Mouse (Mus musculus) hindbrain, embryonic 15.5 days (tissue): ENCODE measurements around the gene Chd8. TPM values are rescaled to one million over a fixed set of nuclear protein-coding genes. Genes with fewer than 3 reads are reported as not detected.

Experiments used
- ATAC-seq: fragments of 200-750 bp; cut with Nextera tagmentation; 2 replicates; pipeline ENCODE4 v1.8.0; 2017; ENCODE audit warnings: low read depth, moderate number of reproducible peaks, moderate TSS enrichment; ENCODE audit not compliant: low FRiP score
- H3K27ac ChIP-seq: fragments of 300-500 bp; sonication (generic); replicated peaks from 2 replicates; pipeline ENCODE4 v1.5.1; 2015; ENCODE audit warnings: mild to moderate bottlenecking, inconsistent platforms
- H3K27me3 ChIP-seq: fragments of 300-500 bp; sonication (generic); 2 replicates; pipeline ENCODE4 v1.6.1; 2015; ENCODE audit warnings: control low read depth, inconsistent platforms
- H3K36me3 ChIP-seq: fragments of 300-500 bp; sonication (generic); 2 replicates; pipeline ENCODE4 v1.6.1; 2015; ENCODE audit warnings: control low read depth, inconsistent platforms
- H3K4me1 ChIP-seq: fragments of 300-500 bp; sonication (generic); replicated peaks from 2 replicates; pipeline ENCODE4 v1.6.1; 2015; ENCODE audit warnings: control low read depth, inconsistent platforms
- H3K4me2 ChIP-seq: fragments of 300-500 bp; sonication (generic); 2 replicates; pipeline ENCODE4 v1.6.1; 2015; ENCODE audit warnings: moderate library complexity, mild to moderate bottlenecking, inconsistent platforms
- H3K4me3 ChIP-seq: fragments of 300-500 bp; sonication (generic); 2 replicates; pipeline ENCODE4 v1.5.1; 2015; ENCODE audit warnings: mild to moderate bottlenecking, inconsistent platforms
- H3K9ac ChIP-seq: fragments of 300-500 bp; sonication (generic); 2 replicates; pipeline ENCODE4 v1.6.1; 2015; ENCODE audit warnings: inconsistent platforms
- H3K9me3 ChIP-seq: fragments of 300-500 bp; sonication (generic); 2 replicates; pipeline ENCODE4 v1.6.1; 2016; ENCODE audit warnings: control low read depth, inconsistent platforms
- WGBS: fragments of 180-500 bp; shearing (Covaris S2); methylation state at CpG from one replicate; pipeline ENCODE4 v1.1.7; 2015; 5-methylcytosine and 5-hydroxymethylcytosine counted together
- polyA plus RNA-seq: library from polyadenylated mRNA; unstranded; fragments of >200 nt; fragmentation: Nextera tagmentation; extraction: Ambion mirVana; gene quantifications from 2 replicates; pipeline ENCODE4 v1.2.1, GENCODE M21; 2015

Gene Chd8
- polyA plus RNA-seq, 1 experiment from 2014 or later = 38.7 TPM

- no peak; the same call in none of the 2 replicates for ATAC-seq
- WGBS = under 1% methylated on average over 54 of the region's 59 CpGs
- Histone ChIP-seq H3K4me1 (peaks cover 28% of the 10 kb centered on the region), H3K27me3 (no peaks in the 10 kb centered on the region), H3K36me3 (peaks cover 24% of the 10 kb centered on the region), H3K4me3 (peak overlapping the region; percentile 83), H3K9ac (peak overlapping the region; percentile 92), H3K9me3 (no peaks in the 10 kb centered on the region), H3K27ac (peak overlapping the region; percentile 95), H3K4me2 (peak overlapping the region; percentile 71)
Measured at GRCm38 (mm10) chr14:52196230-52197155, 61.1 kb downstream of the Chd8 start.

DNA sequence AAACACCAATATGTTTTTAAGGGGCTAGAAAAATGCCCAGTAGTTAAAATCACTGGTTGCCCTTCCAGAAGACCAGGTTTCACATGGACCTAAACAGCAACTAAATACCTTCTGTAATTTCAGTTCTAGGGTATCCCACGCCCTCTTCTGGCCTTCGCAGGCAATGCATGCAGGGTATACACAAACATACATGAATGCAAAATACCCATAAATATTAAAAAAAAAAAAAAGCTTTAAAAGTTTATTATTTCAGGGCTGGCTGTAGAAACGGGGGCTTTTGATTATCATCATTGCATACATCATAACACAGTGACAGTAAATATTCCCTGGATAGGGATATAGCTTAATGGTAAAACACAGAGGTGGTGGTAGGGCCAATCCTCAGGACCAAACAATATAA lies 61.9 kb downstream of the Chd8 start:
- Histone ChIP-seq H3K27me3 (no peaks in the 10 kb centered on the region), H3K36me3 (peaks cover 17% of the 10 kb centered on the region), H3K4me1 (peaks cover 28% of the 10 kb centered on the region), H3K27ac (no peak overlapping the region), H3K4me3 (peak overlapping the region; percentile 83), H3K4me2 (peak overlapping the region; percentile 71), H3K9me3 (no peaks in the 10 kb centered on the region), H3K9ac (no peak overlapping the region)
- 4% methylated on average over 3 of the region's 3 CpGs for WGBS
- ATAC-seq = no peak

- Histone ChIP-seq H3K4me1 (peaks cover 15% of the 10 kb centered on the region), H3K4me3 (no peak overlapping the region), H3K9me3 (no peaks in the 10 kb centered on the region), H3K9ac (no peak overlapping the region), H3K27ac (no peak overlapping the region), H3K4me2 (no peak overlapping the region), H3K36me3 (no peaks in the 10 kb centered on the region), H3K27me3 (no peaks in the 10 kb centered on the region)
- no peak for ATAC-seq
Measured at GRCm38 (mm10) chr14:52190740-52191359, 66.7 kb downstream of the Chd8 start.

DNA sequence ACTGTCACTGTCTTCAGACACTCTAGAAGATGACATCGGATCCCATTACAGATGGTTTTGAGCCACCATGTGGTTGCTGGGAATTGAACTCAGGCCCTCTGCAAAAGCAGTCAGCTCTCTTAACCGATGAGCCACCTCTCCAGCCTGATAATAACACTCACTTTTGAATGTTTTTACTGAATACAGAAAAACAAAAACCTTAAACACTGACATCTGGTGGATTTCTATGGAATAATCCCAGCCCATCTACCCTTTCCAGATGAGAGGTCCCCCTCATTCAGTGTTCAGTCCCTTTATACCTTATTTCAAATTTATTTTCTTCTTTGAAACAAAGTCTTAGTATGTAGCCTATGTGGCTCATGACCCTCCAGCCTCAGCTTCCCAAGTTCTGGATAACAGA lies 68.1 kb downstream of the Chd8 start:
- 73% methylated on average over 2 of the region's 2 CpGs for WGBS
- no peak for ATAC-seq

GRCm38 (mm10) chr14:52188788-52189187 lies 68.8 kb downstream of the Chd8 start:
- no peaks in the 10 kb centered on the region for H3K4me1 ChIP-seq
- no peak for ATAC-seq

More for the DNA sequence above, 68.1 kb downstream of the Chd8 start:
- no peaks in the 10 kb centered on the region for H3K9me3 ChIP-seq
- H3K27me3 ChIP-seq = no peaks in the 10 kb centered on the region
- no peaks in the 10 kb centered on the region for H3K36me3 ChIP-seq
- H3K9ac ChIP-seq = no peak overlapping the region
- H3K27ac ChIP-seq = no peak overlapping the region
- no peak overlapping the region for H3K4me3 ChIP-seq
- no peak overlapping the region for H3K4me2 ChIP-seq
- H3K4me1 ChIP-seq = 0 out of 2 replicates have a peak, but pooled peaks cover 4% of the 10 kb centered on the region

GRCm38 (mm10) chr14:52166571-52166970 lies 91.0 kb downstream of the Chd8 start:
- WGBS = 88% methylated on average over 2 of the region's 2 CpGs
- Histone ChIP-seq H3K27ac (no peak overlapping the region), H3K4me1 (no peaks in the 10 kb centered on the region), H3K27me3 (no peaks in the 10 kb centered on the region), H3K9me3 (no peaks in the 10 kb centered on the region), H3K4me3 (no peak overlapping the region), H3K4me2 (no peak overlapping the region), H3K9ac (no peak overlapping the region), H3K36me3 (peaks cover 71% of the 10 kb centered on the region)
- ATAC-seq = no peak

More at GRCm38 (mm10) chr14:52188788-52189187, 68.8 kb downstream of the Chd8 start:
- Histone ChIP-seq H3K27me3 (no peaks in the 10 kb centered on the region), H3K9me3 (no peaks in the 10 kb centered on the region), H3K4me3 (no peak overlapping the region), H3K9ac (no peak overlapping the region), H3K4me2 (no peak overlapping the region), H3K27ac (no peak overlapping the region), H3K36me3 (no peaks in the 10 kb centered on the region)
- 89% methylated on average over 1 of the region's 1 CpGs for WGBS

DNA sequence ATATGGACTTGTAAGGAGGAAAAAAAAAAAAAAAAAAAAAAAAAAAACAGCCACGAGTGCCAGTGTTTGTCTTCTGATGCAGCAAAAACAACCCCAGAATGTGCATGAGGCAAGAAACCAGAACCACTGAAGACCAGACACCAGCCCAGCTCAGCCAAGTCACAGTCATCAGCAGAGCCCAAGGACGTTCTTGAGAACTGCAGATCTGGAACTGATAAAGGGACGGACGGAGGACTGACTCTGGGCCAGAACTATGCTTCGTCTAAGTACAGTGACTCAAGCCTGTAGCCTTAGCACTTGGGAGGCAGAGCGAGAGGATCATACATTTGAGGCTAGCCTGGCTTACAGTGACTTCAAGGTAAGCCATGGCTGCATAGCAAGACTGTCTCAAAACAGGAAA lies 96.7 kb downstream of the Chd8 start:
- 82% methylated on average over 6 of the region's 6 CpGs for WGBS
- Histone ChIP-seq H3K36me3 (peaks cover 70% of the 10 kb centered on the region), H3K27me3 (no peaks in the 10 kb centered on the region)

GRCm38 (mm10) chr14:52155008-52155407 lies 102.6 kb downstream of the Chd8 start:
- 87% methylated on average over 2 of the region's 2 CpGs for WGBS
- Histone ChIP-seq H3K4me1 (peaks cover 6% of the 10 kb centered on the region; the same call in 1 of the 2 replicates), H3K9me3 (no peaks in the 10 kb centered on the region), H3K27ac (no peak overlapping the region), H3K36me3 (peaks cover 19% of the 10 kb centered on the region), H3K4me2 (no peak overlapping the region), H3K27me3 (no peaks in the 10 kb centered on the region), H3K9ac (no peak overlapping the region), H3K4me3 (no peak overlapping the region)
- no peak for ATAC-seq

More for the DNA sequence above, 96.7 kb downstream of the Chd8 start:
- ATAC-seq = no peak
- Histone ChIP-seq H3K9ac (no peak overlapping the region), H3K9me3 (no peaks in the 10 kb centered on the region), H3K4me3 (no peak overlapping the region), H3K27ac (no peak overlapping the region), H3K4me1 (no peaks in the 10 kb centered on the region), H3K4me2 (no peak overlapping the region)

DNA sequence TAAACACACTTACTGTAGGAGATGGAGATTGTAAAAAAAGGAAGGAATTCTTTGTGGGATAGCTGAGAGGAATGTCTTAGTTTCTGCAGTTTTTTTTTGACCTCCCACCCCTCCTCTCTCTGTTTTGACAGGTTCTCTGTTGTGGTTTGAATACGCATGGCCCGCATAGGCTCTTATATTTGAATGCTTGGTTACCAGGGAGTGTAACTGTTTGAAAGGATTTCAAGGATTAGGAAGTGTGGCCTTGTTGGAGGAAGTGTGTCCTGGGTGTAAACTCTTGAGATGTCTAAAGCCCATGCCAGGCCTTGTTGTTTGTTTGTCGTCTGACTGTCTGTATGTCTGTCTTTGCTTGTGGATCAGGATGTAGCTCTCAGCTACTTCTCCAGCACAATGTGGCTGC lies 105.0 kb downstream of the Chd8 start:
- Histone ChIP-seq H3K4me3 (no peak overlapping the region), H3K36me3 (no peaks in the 10 kb centered on the region), H3K4me2 (peak overlapping the region; percentile 23; the same call in 1 of the 2 replicates), H3K9me3 (no peaks in the 10 kb centered on the region), H3K27ac (no peak overlapping the region), H3K27me3 (no peaks in the 10 kb centered on the region), H3K9ac (no peak overlapping the region), H3K4me1 (peaks cover 6% of the 10 kb centered on the region; the same call in 1 of the 2 replicates)
- WGBS = 45% methylated on average over 3 of the region's 3 CpGs
- no peak for ATAC-seq

DNA sequence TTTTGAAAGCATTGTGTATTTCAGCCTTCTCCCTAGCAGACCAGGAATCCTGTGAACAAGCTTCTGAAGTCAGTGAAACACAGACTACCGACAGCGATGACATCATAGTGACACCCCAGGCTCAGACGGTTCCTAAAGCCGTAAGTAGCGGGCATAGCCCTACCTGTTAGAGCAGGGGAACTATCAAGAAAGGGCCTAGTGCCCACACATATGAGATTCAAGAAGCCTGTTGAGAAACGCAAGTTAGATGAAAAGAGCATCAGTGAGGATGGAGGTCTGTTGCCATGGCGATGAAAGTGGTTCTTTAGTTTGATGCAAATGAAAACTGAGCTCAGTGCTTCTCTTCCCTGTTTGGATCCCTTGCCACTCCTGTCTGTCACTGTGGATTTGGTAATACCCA lies 105.4 kb downstream of the Chd8 start:
- Histone ChIP-seq H3K27me3 (no peaks in the 10 kb centered on the region), H3K4me3 (no peak overlapping the region), H3K36me3 (no peaks in the 10 kb centered on the region), H3K9me3 (no peaks in the 10 kb centered on the region), H3K27ac (0 out of 2 replicates have a peak overlapping the region, but pooled peaks have one; percentile 9), H3K4me2 (peak overlapping the region; percentile 23), H3K4me1 (peaks cover 6% of the 10 kb centered on the region; the same call in 1 of the 2 replicates), H3K9ac (no peak overlapping the region)
- ATAC-seq = peak; percentile 67; the same call in 1 of the 2 replicates
- WGBS = 27% methylated on average over 7 of the region's 7 CpGs

GRCm38 (mm10) chr14:52149888-52150287 lies 107.7 kb downstream of the Chd8 start:
- Histone ChIP-seq H3K4me3 (no peak overlapping the region), H3K27ac (no peak overlapping the region), H3K9me3 (no peaks in the 10 kb centered on the region), H3K4me1 (peaks cover 6% of the 10 kb centered on the region; the same call in 1 of the 2 replicates), H3K27me3 (no peaks in the 10 kb centered on the region), H3K9ac (no peak overlapping the region), H3K4me2 (no peak overlapping the region), H3K36me3 (no peaks in the 10 kb centered on the region)
- 60% methylated on average over 4 of the region's 4 CpGs for WGBS
- ATAC-seq = no peak
